Mouse (Mus musculus): Measurements from ENCODE around the gene Dcpp2.
"Not testable (repeated sequence)": the region's sequence is repeated elsewhere in the genome, so short reads cannot be mapped to it uniquely, and the experiment has no call there.

Dcpp2 gene

GRCm38 (mm10) chr17:23931157-23931556, 50.5 kb downstream of the Dcpp2 start:
- DNase-seq: no peak

GRCm38 (mm10) chr17:23941372-23941771, 60.7 kb downstream of the Dcpp2 start, which contains the start of gene Sbp:
Sbp (plus strand) TSS chr17:23941672.
- DNase-seq: no peak

- not testable (repeated sequence) for DNase-seq
Observed at GRCm38 (mm10) chr17:23947486-23947885, 66.8 kb downstream of the Dcpp2 start.

- DNase-seq: no peak
Observed at GRCm38 (mm10) chr17:23949068-23949467, 68.4 kb downstream of the Dcpp2 start.
